Mouse (Mus musculus) small intestine, adult 2 months (tissue): Measurements from ENCODE around the gene Nxf2.

Source experiments
- CTCF ChIP-seq: fragments of 200-500 bp; IDR thresholded peaks from 2 replicates; pipeline ENCODE4 v1.5.1; 2012; ENCODE audit warnings: low read depth, mild to moderate bottlenecking, control low read depth, inconsistent platforms, low read length, moderate library complexity, mixed read lengths; ENCODE audit not compliant: insufficient replicate concordance, insufficient read length; ENCODE audit errors: extremely low read depth
- POLR2A ChIP-seq: fragments of 200-500 bp; IDR thresholded peaks from 2 replicates; pipeline ENCODE4 v1.6.1; 2012; ENCODE audit warnings: low read depth, mild to moderate bottlenecking, control low read depth, inconsistent platforms, low read length, moderate library complexity

- TF ChIP-seq POLR2A (no peak), CTCF (no peak)
Observed at GRCm38 (mm10) chrX:134915745-134916144, 48.8 kb downstream of the Nxf2 start.
